Mouse (Mus musculus): Measurements from ENCODE around the gene Zkscan1. TPM values are rescaled to one million over a fixed set of nuclear protein-coding genes. Genes with fewer than 3 reads are reported as not detected.
"Not testable (repeated sequence)": the region's sequence is repeated elsewhere in the genome, so short reads cannot be mapped to it uniquely, and the experiment has no call there.

Zkscan1 gene
- total RNA-seq, 1 experiment, result 9.8 TPM

DNA sequence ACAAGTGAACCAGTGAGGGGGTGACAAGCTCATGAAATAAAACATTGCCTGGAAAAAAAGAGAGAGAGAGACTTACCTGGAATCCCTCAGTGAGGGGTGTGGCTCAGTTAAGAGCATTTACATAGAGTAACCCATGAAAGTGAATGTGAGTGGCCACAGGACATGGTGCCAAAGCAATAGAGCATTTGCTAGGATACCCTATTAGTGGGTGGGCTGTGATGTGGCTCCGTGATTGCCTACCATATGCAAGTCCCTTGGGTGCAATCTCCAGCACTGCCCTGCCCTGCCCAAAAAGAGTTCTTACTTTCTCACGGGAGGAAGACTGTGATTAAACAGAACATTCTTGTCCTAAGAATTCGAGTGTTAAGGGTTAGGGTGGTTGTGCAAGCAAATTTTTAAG is 22.2 kb downstream of the Zkscan1 start:
- no peak overlapping the region for H3K9ac ChIP-seq (ENCODE audit: insufficient read depth, low read depth, low read length, poor library complexity, severe bottlenecking)
- H3K4me1 ChIP-seq (ENCODE audit: control insufficient read depth in 2 of 2, insufficient read depth in 2 of 2, low read length in 2 of 2, poor library complexity in 1 of 2), result peaks cover 0 to 4% of the 10 kb centered on the region in 2 experiments; a peak in 1 of 4 replicates
- no peak overlapping the region for H3K27ac ChIP-seq (ENCODE audit: insufficient read depth, low read depth, low read length, poor library complexity, severe bottlenecking)
- TF ChIP-seq MAFK (IDR thresholded peaks at IDR 0.05; ENCODE audit: insufficient read depth, low read depth, low read length), result no peak
- TF ChIP-seq ZNF384 (IDR thresholded peaks at IDR 0.05; ENCODE audit: low read depth, low read length), result no peak
- TF ChIP-seq CHD2 (IDR thresholded peaks at IDR 0.05; ENCODE audit: low read depth, low read length), result no peak
- no peak for TF ChIP-seq HCFC1 (IDR thresholded peaks at IDR 0.05; ENCODE audit: borderline replicate concordance, insufficient read depth, low read length)
- H3K36me3 ChIP-seq (ENCODE audit: control insufficient read depth, insufficient read depth, low read length, poor library complexity, severe bottlenecking), result peaks cover 4% of the 10 kb centered on the region; the same call in 1 of the 2 replicates
- DNase-seq (ENCODE audit: low read depth, low spot score), result no peak
- no peaks in the 10 kb centered on the region for H3K9me3 ChIP-seq (ENCODE audit: control insufficient read depth, insufficient read depth, low read depth, low read length)
- in situ Hi-C loops (cut with MboI; ENCODE audit: low sequenced_read_pairs in 2 of 2, unreplicated experiment in 2 of 2), result no loop called here
- no peak overlapping the region for H3K4me3 ChIP-seq (ENCODE audit: insufficient read depth in 1 of 2, low read depth in 1 of 2, low read length in 2 of 2, poor library complexity in 1 of 2, severe bottlenecking in 1 of 2)

- H3K36me3 ChIP-seq (ENCODE audit: control insufficient read depth, insufficient read depth, low read length, poor library complexity, severe bottlenecking); H3K27ac ChIP-seq (ENCODE audit: insufficient read depth, low read depth, low read length, poor library complexity, severe bottlenecking); DNase-seq (ENCODE audit: low read depth, low spot score); H3K9me3 ChIP-seq (ENCODE audit: control insufficient read depth, insufficient read depth, low read depth, low read length); H3K4me1 ChIP-seq (ENCODE audit: control insufficient read depth in 2 of 2, insufficient read depth in 2 of 2, low read length in 2 of 2, poor library complexity in 1 of 2); H3K4me3 ChIP-seq (ENCODE audit: insufficient read depth in 1 of 2, low read depth in 1 of 2, low read length in 2 of 2, poor library complexity in 1 of 2, severe bottlenecking in 1 of 2); in situ Hi-C loops (cut with MboI; ENCODE audit: low sequenced_read_pairs in 2 of 2, unreplicated experiment in 2 of 2); H3K9ac ChIP-seq (ENCODE audit: insufficient read depth, low read depth, low read length, poor library complexity, severe bottlenecking): not testable (repeated sequence)
Observed at GRCm38 (mm10) chr5:138109847-138110396, 25.0 kb downstream of the Zkscan1 start.

- Histone ChIP-seq H3K9ac (ENCODE audit: insufficient read depth, low read depth, low read length, poor library complexity, severe bottlenecking) (peak within 1 kb of the TSS; percentile 88), H3K4me1 (ENCODE audit: control insufficient read depth in 2 of 2, insufficient read depth in 2 of 2, low read length in 2 of 2, poor library complexity in 1 of 2) (peaks cover 0 to 3% of the 10 kb centered on the region in 2 experiments; a peak in 1 of 4 replicates), H3K4me3 (ENCODE audit: insufficient read depth in 1 of 2, low read depth in 1 of 2, low read length in 2 of 2, poor library complexity in 1 of 2, severe bottlenecking in 1 of 2) (peak within 1 kb of the TSS; percentile 87 to 90), H3K36me3 (ENCODE audit: control insufficient read depth, insufficient read depth, low read length, poor library complexity, severe bottlenecking) (peaks cover 2% of the 10 kb centered on the region; the same call in 1 of the 2 replicates), H3K27ac (ENCODE audit: insufficient read depth, low read depth, low read length, poor library complexity, severe bottlenecking) (peak within 1 kb of the TSS; percentile 91), H3K9me3 (ENCODE audit: control insufficient read depth, insufficient read depth, low read depth, low read length) (no peaks in the 10 kb centered on the region)
- in situ Hi-C loops (cut with MboI; ENCODE audit: low sequenced_read_pairs in 2 of 2, unreplicated experiment in 2 of 2), result no loop called here
- peak; percentile 84 for DNase-seq (ENCODE audit: low read depth, low spot score)
- TF ChIP-seq CHD2 (IDR thresholded peaks at IDR 0.05; ENCODE audit: low read depth, low read length) (no peak), ZC3H11A (IDR thresholded peaks at IDR 0.05; ENCODE audit: borderline replicate concordance, low read depth, low read length) (no peak), ZNF384 (IDR thresholded peaks at IDR 0.05; ENCODE audit: low read depth, low read length) (no peak), HCFC1 (IDR thresholded peaks at IDR 0.05; ENCODE audit: borderline replicate concordance, insufficient read depth, low read length) (0 out of 2 replicates have a peak, but pooled peaks have one; percentile 57), MAFK (IDR thresholded peaks at IDR 0.05; ENCODE audit: insufficient read depth, low read depth, low read length) (0 out of 2 replicates have a peak, but pooled peaks have one; percentile 44)
Observed at GRCm38 (mm10) chr5:138116255-138117198, 31.6 kb downstream of the Zkscan1 start, which contains the start of gene Zscan21. Zscan21 (plus strand) TSS chr5:138116903.

DNA sequence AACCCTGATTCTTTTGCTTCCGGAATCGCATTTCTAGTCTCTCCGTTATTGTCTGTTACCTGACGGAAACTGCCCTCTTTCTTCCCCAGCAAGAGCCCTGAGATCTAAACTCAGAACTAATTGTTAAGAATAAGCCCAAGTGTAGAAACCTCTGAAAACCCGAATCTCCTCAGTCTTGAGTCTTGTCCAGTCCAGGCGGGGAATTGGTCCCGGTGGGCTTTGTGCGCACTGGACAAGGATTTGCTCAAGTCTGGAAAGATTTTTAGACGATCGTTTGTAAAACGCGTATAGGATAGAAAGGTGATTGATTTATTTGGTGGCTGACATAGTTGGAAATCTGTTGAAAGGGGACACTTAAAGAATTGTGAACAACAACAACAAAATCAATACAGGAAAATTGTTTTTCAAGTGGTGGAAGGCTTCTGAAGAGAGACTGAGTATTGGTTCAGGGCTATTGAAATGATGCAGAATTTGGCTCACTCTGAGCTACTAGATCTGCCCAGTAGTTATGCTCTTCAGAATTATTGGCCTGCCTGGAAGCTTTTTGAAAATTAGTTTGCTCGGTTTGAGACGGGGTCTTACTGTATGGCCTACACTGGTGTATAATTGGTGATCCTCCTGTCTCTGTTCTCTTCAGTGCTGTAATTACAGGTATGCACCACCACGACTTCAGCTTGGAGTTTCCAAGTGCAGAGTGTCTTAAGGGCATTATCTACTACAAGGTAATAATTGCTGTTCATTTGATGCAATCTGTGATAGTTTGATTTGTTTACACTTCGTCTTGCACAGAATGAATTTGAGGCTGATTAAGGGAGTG is 32.5 kb downstream of the Zkscan1 start:
- peak overlapping the region; percentile 88 for H3K9ac ChIP-seq (ENCODE audit: insufficient read depth, low read depth, low read length, poor library complexity, severe bottlenecking)
- peaks cover 2% of the 10 kb centered on the region; the same call in 1 of the 2 replicates for H3K36me3 ChIP-seq (ENCODE audit: control insufficient read depth, insufficient read depth, low read length, poor library complexity, severe bottlenecking)
- peak overlapping the region; percentile 87 to 90 for H3K4me3 ChIP-seq (ENCODE audit: insufficient read depth in 1 of 2, low read depth in 1 of 2, low read length in 2 of 2, poor library complexity in 1 of 2, severe bottlenecking in 1 of 2)
- in situ Hi-C loops (cut with MboI; ENCODE audit: low sequenced_read_pairs in 2 of 2, unreplicated experiment in 2 of 2), result no loop called here
- peak overlapping the region; percentile 91 for H3K27ac ChIP-seq (ENCODE audit: insufficient read depth, low read depth, low read length, poor library complexity, severe bottlenecking)
- H3K4me1 ChIP-seq (ENCODE audit: control insufficient read depth in 2 of 2, insufficient read depth in 2 of 2, low read length in 2 of 2, poor library complexity in 1 of 2), result peaks cover 0 to 3% of the 10 kb centered on the region in 2 experiments; a peak in 1 of 4 replicates
- TF ChIP-seq CHD2 (IDR thresholded peaks at IDR 0.05; ENCODE audit: low read depth, low read length) (no peak), ZC3H11A (IDR thresholded peaks at IDR 0.05; ENCODE audit: borderline replicate concordance, low read depth, low read length) (no peak), ZNF384 (IDR thresholded peaks at IDR 0.05; ENCODE audit: low read depth, low read length) (no peak), MAFK (IDR thresholded peaks at IDR 0.05; ENCODE audit: insufficient read depth, low read depth, low read length) (no peak)
- no peaks in the 10 kb centered on the region for H3K9me3 ChIP-seq (ENCODE audit: control insufficient read depth, insufficient read depth, low read depth, low read length)
- DNase-seq (ENCODE audit: low read depth, low spot score), result peak; percentile 21
